Mouse (Mus musculus): ENCODE measurements around the gene Dcaf7. TPM values are rescaled to one million over a fixed set of nuclear protein-coding genes. Genes with fewer than 3 reads are reported as not detected.

Dcaf7 gene
- polyA plus RNA-seq, 1 experiment from 2014 or later: 73.4 TPM

DNA sequence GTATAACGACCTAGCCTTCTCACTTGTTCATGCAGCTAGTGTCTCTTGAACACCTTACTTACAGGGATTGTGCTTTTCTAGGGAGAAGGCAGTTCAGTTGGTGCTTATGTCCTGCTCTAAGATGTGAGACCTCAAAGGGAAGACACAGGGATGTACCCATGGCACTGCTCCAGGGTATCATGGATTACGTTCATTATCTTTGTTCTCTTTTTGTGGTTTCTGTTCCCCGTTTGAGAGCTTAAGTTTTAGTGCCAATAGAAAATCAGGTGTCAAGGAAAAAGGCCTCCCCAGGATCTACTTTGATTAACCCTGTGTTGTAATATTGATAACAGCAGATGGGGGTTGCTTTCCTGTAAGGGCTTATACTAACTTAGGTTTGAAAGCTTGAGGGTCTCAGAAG is 37.1 kb downstream of the Dcaf7 start:
- 76% methylated on average over 3 of the region's 3 CpGs for WGBS

DNA sequence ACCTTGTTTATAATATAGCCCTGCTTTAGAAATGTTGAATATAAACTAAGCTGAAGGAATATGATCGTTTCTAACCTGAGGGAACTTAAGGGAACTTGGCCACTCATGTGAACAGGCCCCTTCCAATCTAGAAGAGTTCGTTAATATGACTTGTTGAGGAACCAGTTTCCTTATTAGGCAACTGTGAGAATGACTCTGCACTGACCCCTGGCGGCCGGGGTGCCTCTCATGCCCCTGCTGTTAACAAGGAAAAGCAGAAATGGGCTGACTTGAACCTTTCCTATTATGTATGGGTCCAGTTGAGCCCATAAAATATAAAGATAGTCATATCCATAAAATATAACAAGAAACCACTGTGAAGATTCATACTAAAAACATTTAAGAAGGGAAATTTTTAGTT is 39.6 kb downstream of the Dcaf7 start:
- Histone ChIP-seq H3K36me3 (peaks cover 28% of the 10 kb centered on the region), H3K9me3 (no peaks in the 10 kb centered on the region), H3K27ac (no peak overlapping the region), H3K9ac (no peak overlapping the region), H3K4me2 (replicated peaks) (no peak overlapping the region), H3K4me1 (no peaks in the 10 kb centered on the region), H3K4me3 (no peak overlapping the region), H3K27me3 (no peaks in the 10 kb centered on the region)
- WGBS: 5% methylated on average over 4 of the region's 4 CpGs
- ATAC-seq (ENCODE audit: low FRiP score, low read depth): no peak

More for the DNA sequence above, 37.1 kb downstream of the Dcaf7 start:
- Histone ChIP-seq H3K4me1 (no peaks in the 10 kb centered on the region), H3K27me3 (no peaks in the 10 kb centered on the region), H3K9me3 (no peaks in the 10 kb centered on the region), H3K36me3 (peaks cover 42% of the 10 kb centered on the region), H3K27ac (no peak overlapping the region), H3K9ac (no peak overlapping the region), H3K4me3 (no peak overlapping the region), H3K4me2 (replicated peaks) (no peak overlapping the region)
- ATAC-seq (ENCODE audit: low FRiP score, low read depth): no peak

DNA sequence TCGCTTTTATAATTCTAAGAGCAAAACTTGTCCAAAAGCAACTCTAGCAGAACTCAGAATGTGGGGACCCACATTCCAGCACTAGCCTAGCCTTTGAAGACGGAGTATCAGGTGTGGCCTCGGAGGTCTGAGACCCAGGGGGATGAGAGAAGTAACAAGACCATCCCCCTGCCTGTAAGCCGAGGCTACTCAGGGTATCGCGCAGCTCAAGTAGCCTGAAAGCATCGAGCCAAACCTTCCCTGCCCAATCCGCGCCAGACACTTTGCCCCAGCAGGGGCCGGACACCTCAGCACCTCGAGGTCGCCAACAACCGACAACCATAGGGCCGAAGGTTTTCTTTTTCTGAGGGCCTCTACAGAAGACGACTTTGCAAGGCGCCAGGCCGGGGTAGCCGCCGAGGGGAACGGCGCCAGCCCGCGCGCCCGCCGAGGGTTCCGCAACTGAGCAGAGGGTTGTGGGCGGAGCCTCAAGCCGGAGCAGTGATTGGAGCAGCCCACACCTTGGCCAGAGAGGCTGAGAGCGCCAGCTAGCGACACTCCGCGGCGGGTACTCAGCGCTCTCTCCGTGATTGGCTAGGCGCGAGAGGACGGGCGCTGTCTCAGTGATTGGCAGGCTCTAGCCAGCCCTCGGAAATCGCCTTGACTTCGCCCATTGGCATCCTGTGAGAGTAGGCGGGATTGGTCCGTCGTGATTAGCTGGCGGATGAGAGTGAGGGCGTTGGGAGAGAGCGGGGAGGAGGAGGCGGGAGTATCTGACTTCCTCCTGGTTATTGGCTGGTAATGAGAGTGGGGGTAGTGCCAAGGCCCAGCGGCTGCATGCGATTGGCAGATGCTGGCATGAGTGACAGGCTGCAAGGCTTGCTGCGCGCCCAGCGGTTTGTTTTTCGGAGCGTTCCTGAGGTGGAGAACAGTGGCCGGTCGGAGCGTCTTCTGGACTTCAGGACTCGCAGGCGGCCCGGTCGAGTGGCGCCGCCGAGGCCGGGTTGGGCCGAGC is 47.3 kb downstream of the Dcaf7 start, which contains the start of gene Map3k3:
Gene Map3k3, plus strand, starts transcription at position 906 of the 994 bp plus-strand sequence.
- H3K9ac ChIP-seq: peak within 1 kb of the TSS; percentile 94
- H3K27me3 ChIP-seq: no peaks in the 10 kb centered on the region
- no peaks in the 10 kb centered on the region for H3K36me3 ChIP-seq
- H3K27ac ChIP-seq: peak within 1 kb of the TSS; percentile 98
- peak within 1 kb of the TSS; percentile 96 for H3K4me3 ChIP-seq
- peaks cover 16% of the 10 kb centered on the region for H3K4me1 ChIP-seq
- peak within 1 kb of the TSS; percentile 74 for H3K4me2 ChIP-seq (replicated peaks)
- peak; percentile 99 for ATAC-seq (ENCODE audit: low FRiP score, low read depth)
- no peaks in the 10 kb centered on the region for H3K9me3 ChIP-seq
- WGBS: under 1% methylated on average over 69 of the region's 69 CpGs

DNA sequence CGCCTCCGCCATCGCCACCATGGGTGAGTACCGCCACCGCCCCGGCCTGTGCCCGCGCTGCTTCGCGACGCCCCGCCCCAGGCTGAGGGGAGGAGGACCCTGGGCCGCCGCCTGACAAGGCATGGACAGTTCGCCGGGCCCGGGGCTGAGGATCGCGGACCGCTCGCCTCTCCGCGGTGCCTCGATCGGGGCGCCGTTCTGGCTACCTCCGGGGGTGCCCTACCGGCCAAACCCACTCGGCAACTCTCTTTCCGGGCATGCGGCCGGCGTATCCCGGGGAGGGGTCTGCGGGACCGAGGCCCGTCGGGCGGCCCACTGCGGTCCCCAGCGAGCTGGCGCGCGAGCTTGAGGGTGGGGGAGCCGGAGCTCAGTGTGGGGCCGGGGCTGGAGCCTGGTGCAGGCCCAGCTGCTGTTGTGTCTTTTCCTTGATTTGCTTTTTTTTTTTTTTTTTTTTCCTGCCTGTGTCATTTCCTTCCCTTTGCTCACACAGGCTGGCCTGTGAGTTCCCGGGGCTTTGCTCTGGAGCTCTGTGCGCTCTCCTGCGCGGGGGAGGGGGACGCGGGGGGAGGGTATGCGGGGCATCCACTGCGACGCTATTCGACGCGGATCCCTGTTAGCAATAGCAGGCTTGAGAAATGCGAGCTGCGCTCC is 48.4 kb downstream of the Dcaf7 start:
- peak overlapping the region; percentile 98 for H3K27ac ChIP-seq
- H3K9me3 ChIP-seq: no peaks in the 10 kb centered on the region
- no peaks in the 10 kb centered on the region for H3K27me3 ChIP-seq
- peak overlapping the region; percentile 96 for H3K4me3 ChIP-seq
- H3K4me2 ChIP-seq (replicated peaks): peak overlapping the region; percentile 64
- under 1% methylated on average over 57 of the region's 61 CpGs for WGBS
- no peaks in the 10 kb centered on the region for H3K36me3 ChIP-seq
- H3K4me1 ChIP-seq: peaks cover 16% of the 10 kb centered on the region
- peak overlapping the region; percentile 94 for H3K9ac ChIP-seq
- ATAC-seq (ENCODE audit: low FRiP score, low read depth): peak; percentile 62

DNA sequence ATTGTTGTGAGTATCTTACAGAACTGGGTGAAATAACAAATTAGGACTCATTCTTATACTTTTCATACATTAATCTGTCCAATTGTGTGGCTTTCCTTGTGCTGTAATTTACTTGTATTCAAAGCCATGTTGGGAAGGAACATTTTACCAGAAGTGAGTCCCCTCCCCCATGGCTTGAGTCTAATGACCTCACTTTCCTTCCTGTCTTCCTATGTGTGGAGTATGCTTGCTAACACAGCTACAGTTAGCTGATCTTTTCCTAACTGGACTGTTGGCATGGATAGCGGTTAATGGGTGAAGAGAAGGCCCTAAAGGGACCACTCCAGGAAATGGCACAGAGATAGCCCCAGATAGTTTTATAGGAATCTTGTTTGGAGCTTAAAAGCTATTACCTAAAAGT is 61.6 kb downstream of the Dcaf7 start:
- no peak overlapping the region for H3K9ac ChIP-seq
- no peaks in the 10 kb centered on the region for H3K9me3 ChIP-seq
- WGBS: 86% methylated on average over 1 of the region's 1 CpGs
- H3K4me3 ChIP-seq: no peak overlapping the region
- H3K36me3 ChIP-seq: peaks cover 19% of the 10 kb centered on the region
- H3K27ac ChIP-seq: no peak overlapping the region
- ATAC-seq (ENCODE audit: low FRiP score, low read depth): no peak
- no peaks in the 10 kb centered on the region for H3K27me3 ChIP-seq
- H3K4me2 ChIP-seq (replicated peaks): no peak overlapping the region
- H3K4me1 ChIP-seq: no peaks in the 10 kb centered on the region

DNA sequence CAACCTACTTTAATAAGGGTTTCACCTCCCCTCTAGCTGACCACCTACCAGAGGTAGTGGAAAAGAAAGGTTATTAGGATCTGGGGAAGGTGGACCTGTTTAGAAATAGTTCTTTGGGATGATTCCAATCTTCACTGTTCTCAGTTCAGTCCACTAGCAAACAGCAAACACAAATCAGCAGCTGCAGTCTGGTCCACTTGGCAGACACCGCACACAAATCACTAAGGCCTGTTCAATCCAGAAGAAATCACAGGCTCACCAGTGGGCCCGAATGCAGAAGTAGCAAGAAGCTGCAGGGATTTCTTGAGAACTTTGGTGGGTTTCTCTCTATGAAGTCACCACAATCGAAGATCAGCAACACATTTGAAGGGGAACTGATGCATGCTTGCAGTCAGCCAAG is 66.2 kb downstream of the Dcaf7 start:
- H3K4me1 ChIP-seq: peaks cover 4% of the 10 kb centered on the region; the same call in 1 of the 2 replicates
- no peak for ATAC-seq (ENCODE audit: low FRiP score, low read depth)
- H3K9me3 ChIP-seq: no peaks in the 10 kb centered on the region
- H3K4me3 ChIP-seq: no peak overlapping the region
- peaks cover 24% of the 10 kb centered on the region for H3K36me3 ChIP-seq
- H3K4me2 ChIP-seq (replicated peaks): no peak overlapping the region
- H3K27ac ChIP-seq: no peak overlapping the region
- H3K27me3 ChIP-seq: no peaks in the 10 kb centered on the region
- H3K9ac ChIP-seq: no peak overlapping the region
- WGBS: 88% methylated on average over 3 of the region's 3 CpGs

DNA sequence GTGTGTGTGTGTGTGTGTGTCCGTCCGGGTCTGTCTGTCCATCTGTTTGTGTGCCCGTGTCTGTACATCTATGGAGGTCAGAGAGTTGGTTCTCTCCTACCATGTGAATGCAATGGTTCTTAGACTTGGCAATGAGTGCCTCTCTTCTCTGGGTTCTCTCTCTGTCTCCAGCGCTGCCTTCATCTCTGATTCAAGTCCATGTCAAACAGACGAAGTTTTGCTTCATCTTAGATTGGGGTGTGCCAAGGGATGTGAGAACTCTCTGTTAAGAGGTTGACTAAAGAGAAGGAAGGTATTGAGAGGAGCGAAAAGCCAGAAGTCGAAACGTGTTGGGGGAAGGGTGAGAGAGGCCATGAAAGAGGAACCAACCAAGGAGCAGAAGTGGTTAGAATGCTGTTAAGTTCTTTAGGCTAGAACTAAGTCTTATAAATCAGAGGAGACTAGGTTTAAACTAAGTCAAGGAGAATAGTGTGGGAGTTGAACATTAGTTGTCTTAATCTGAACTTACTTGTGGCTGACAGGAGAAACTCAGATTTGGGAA is 69.4 kb downstream of the Dcaf7 start:
- no peak overlapping the region for H3K27ac ChIP-seq
- no peak overlapping the region for H3K9ac ChIP-seq
- no peak overlapping the region for H3K4me3 ChIP-seq
- H3K27me3 ChIP-seq: no peaks in the 10 kb centered on the region
- peaks cover 4% of the 10 kb centered on the region; the same call in 1 of the 2 replicates for H3K4me1 ChIP-seq
- no peaks in the 10 kb centered on the region for H3K9me3 ChIP-seq
- ATAC-seq (ENCODE audit: low FRiP score, low read depth): no peak
- H3K4me2 ChIP-seq (replicated peaks): no peak overlapping the region
- H3K36me3 ChIP-seq: peaks cover 17% of the 10 kb centered on the region; the same call in 1 of the 2 replicates
- 82% methylated on average over 8 of the region's 8 CpGs for WGBS

Other genes starting within 250 kb of the Dcaf7 start
- 9.9 and 10.5 TPM in 2 replicates for gene Cyb561, start 83.5 kb upstream of the Dcaf7 start, polyA plus RNA-seq (2015; fragmentation: Nextera tagmentation; extraction: Ambion mirVana)
- 0.48 and 0.51 TPM in 2 replicates for gene Ace, start 68.9 kb upstream of the Dcaf7 start, polyA plus RNA-seq (2015; fragmentation: Nextera tagmentation; extraction: Ambion mirVana)
- gene Ace3, start 42.2 kb upstream of the Dcaf7 start, polyA plus RNA-seq (2015; fragmentation: Nextera tagmentation; extraction: Ambion mirVana): not detected in 2 replicates
- gene Kcnh6, start 28.7 kb upstream of the Dcaf7 start, polyA plus RNA-seq (2015; fragmentation: Nextera tagmentation; extraction: Ambion mirVana): 0.22 and 0.23 TPM in 2 replicates
- gene Taco1, start 29.2 kb downstream of the Dcaf7 start, polyA plus RNA-seq (2015; fragmentation: Nextera tagmentation; extraction: Ambion mirVana): 8.6 and 9.7 TPM in 2 replicates
- 25.3 and 27.1 TPM in 2 replicates for gene Map3k3, start 47.7 kb downstream of the Dcaf7 start, polyA plus RNA-seq (2015; fragmentation: Nextera tagmentation; extraction: Ambion mirVana)
- gene Gm10840, start 124.0 kb downstream of the Dcaf7 start, polyA plus RNA-seq (2015; fragmentation: Nextera tagmentation; extraction: Ambion mirVana): not detected in 2 replicates
- 378 and 399 TPM in 2 replicates for gene Limd2, start 124.0 kb downstream of the Dcaf7 start, polyA plus RNA-seq (2015; fragmentation: Nextera tagmentation; extraction: Ambion mirVana)
- gene Strada, start 165.3 kb downstream of the Dcaf7 start, polyA plus RNA-seq (2015; fragmentation: Nextera tagmentation; extraction: Ambion mirVana): 32.8 and 33.7 TPM in 2 replicates
- 73.2 and 76.8 TPM in 2 replicates for gene Ccdc47, start 179.5 kb downstream of the Dcaf7 start, polyA plus RNA-seq (2015; fragmentation: Nextera tagmentation; extraction: Ambion mirVana)
- gene Ddx42, start 180.1 kb downstream of the Dcaf7 start, polyA plus RNA-seq (2015; fragmentation: Nextera tagmentation; extraction: Ambion mirVana): 88.5 and 91.4 TPM in 2 replicates
- 56.4 and 58.5 TPM in 2 replicates for gene Ftsj3, start 219.2 kb downstream of the Dcaf7 start, polyA plus RNA-seq (2015; fragmentation: Nextera tagmentation; extraction: Ambion mirVana)
- gene Psmc5, start 219.3 kb downstream of the Dcaf7 start, polyA plus RNA-seq (2015; fragmentation: Nextera tagmentation; extraction: Ambion mirVana): 320 and 338 TPM in 2 replicates
- gene Smarcd2, start 236.1 kb downstream of the Dcaf7 start, polyA plus RNA-seq (2015; fragmentation: Nextera tagmentation; extraction: Ambion mirVana): 82.6 and 82.7 TPM in 2 replicates
- gene Tcam1, start 239.8 kb downstream of the Dcaf7 start, polyA plus RNA-seq (2015; fragmentation: Nextera tagmentation; extraction: Ambion mirVana): 0.34 and 0.43 TPM in 2 replicates

Measured in limb, embryonic 13.5 days (tissue).